Mouse (Mus musculus): ENCODE measurements at regions not wholly inside any gene's neighbourhood (a gene's known extent, or its start where the extent isn't known, plus 50 kb on each side); places are given as distances from the start of the nearest gene placed in this dataset.

DNA sequence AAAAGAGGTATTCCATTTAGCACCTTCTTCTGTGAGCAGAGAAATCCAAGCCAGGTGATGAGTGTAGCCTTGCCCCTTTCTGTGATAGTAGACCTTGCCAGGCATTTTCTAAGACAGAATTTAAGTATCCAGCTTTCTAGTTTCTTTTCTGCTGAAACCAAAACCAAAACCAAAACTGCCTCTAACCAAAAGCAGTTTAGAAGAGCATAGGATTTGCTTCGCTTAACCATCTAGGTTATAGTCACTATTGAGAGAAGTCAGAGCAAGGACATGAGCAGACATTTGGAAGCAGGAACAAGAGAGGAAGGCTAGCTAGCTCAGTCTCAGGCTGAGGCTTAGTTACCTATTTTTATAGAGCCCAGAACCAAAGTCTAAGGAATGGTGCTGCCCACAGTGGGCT lies 354.8 kb upstream of the Prickle1 start:
- H3K27ac ChIP-seq (ENCODE audit: low read depth, low read length), result no peak overlapping the region
- no peaks in the 10 kb centered on the region for H3K9me3 ChIP-seq (ENCODE audit: low read length)
- no peak overlapping the region for H3K9ac ChIP-seq
- H3K4me2 ChIP-seq (ENCODE audit: low read depth), result no peak overlapping the region
- 95% methylated on average over 1 of the region's 1 CpGs for WGBS
- no peak for ATAC-seq
- H3K36me3 ChIP-seq (ENCODE audit: insufficient read depth), result no peaks in the 10 kb centered on the region
- no peaks in the 10 kb centered on the region for H3K27me3 ChIP-seq (ENCODE audit: insufficient read depth, low read length)
- TF ChIP-seq CTCF (IDR thresholded peaks at IDR 0.05; ENCODE audit: low read depth), result no peak
- no peak for DNase-seq
- no peak overlapping the region for H3K4me3 ChIP-seq (ENCODE audit: low read depth, low read length)
- no peaks in the 10 kb centered on the region for H3K4me1 ChIP-seq (ENCODE audit: insufficient read depth)

GRCm38 (mm10) chr15:93948902-93949301 lies 353.2 kb upstream of the Prickle1 start:
- Histone ChIP-seq H3K27ac (ENCODE audit: low read depth, low read length) (no peak overlapping the region), H3K4me1 (ENCODE audit: insufficient read depth) (no peaks in the 10 kb centered on the region), H3K27me3 (ENCODE audit: insufficient read depth, low read length) (no peaks in the 10 kb centered on the region), H3K4me2 (ENCODE audit: low read depth) (no peak overlapping the region), H3K9me3 (ENCODE audit: low read length) (no peaks in the 10 kb centered on the region), H3K36me3 (ENCODE audit: insufficient read depth) (no peaks in the 10 kb centered on the region), H3K9ac (no peak overlapping the region), H3K4me3 (ENCODE audit: low read depth, low read length) (no peak overlapping the region)
- no peak for DNase-seq
- 76% methylated on average over 4 of the region's 4 CpGs for WGBS
- no peak for TF ChIP-seq CTCF (IDR thresholded peaks at IDR 0.05; ENCODE audit: low read depth)
- ATAC-seq, result no peak

GRCm38 (mm10) chr15:93943545-93943944 lies 347.9 kb upstream of the Prickle1 start:
- TF ChIP-seq CTCF (IDR thresholded peaks at IDR 0.05; ENCODE audit: low read depth), result no peak
- DNase-seq, result no peak
- Histone ChIP-seq H3K4me2 (ENCODE audit: low read depth) (no peak overlapping the region), H3K9ac (no peak overlapping the region), H3K27ac (ENCODE audit: low read depth, low read length) (no peak overlapping the region), H3K27me3 (ENCODE audit: insufficient read depth, low read length) (no peaks in the 10 kb centered on the region), H3K9me3 (ENCODE audit: low read length) (no peaks in the 10 kb centered on the region), H3K4me3 (ENCODE audit: low read depth, low read length) (no peak overlapping the region), H3K4me1 (ENCODE audit: insufficient read depth) (no peaks in the 10 kb centered on the region), H3K36me3 (ENCODE audit: insufficient read depth) (no peaks in the 10 kb centered on the region)
- no peak for ATAC-seq
- WGBS, result 82% methylated on average over 12 of the region's 12 CpGs

- H3K4me2 ChIP-seq (ENCODE audit: low read depth), result no peak overlapping the region
Measured at GRCm38 (mm10) chr15:93932971-93933496, 337.3 kb upstream of the Prickle1 start.

GRCm38 (mm10) chr15:93926842-93927241 lies 331.2 kb upstream of the Prickle1 start:
- no peak overlapping the region for H3K27ac ChIP-seq (ENCODE audit: low read depth, low read length)
- no peak for TF ChIP-seq CTCF (IDR thresholded peaks at IDR 0.05; ENCODE audit: low read depth)
- no peaks in the 10 kb centered on the region for H3K27me3 ChIP-seq (ENCODE audit: insufficient read depth, low read length)
- no peaks in the 10 kb centered on the region for H3K36me3 ChIP-seq (ENCODE audit: insufficient read depth)
- no peaks in the 10 kb centered on the region for H3K4me1 ChIP-seq (ENCODE audit: insufficient read depth)
- DNase-seq (no peak), ATAC-seq (no peak)
- 40% methylated on average over 6 of the region's 6 CpGs for WGBS
- H3K9ac ChIP-seq, result no peak overlapping the region
- no peaks in the 10 kb centered on the region for H3K9me3 ChIP-seq (ENCODE audit: low read length)
- no peak overlapping the region for H3K4me3 ChIP-seq (ENCODE audit: low read depth, low read length)
- no peak overlapping the region for H3K4me2 ChIP-seq (ENCODE audit: low read depth)

More at GRCm38 (mm10) chr15:93932971-93933496, 337.3 kb upstream of the Prickle1 start:
- no peak overlapping the region; the same call in 1 of the 2 replicates for H3K27ac ChIP-seq (ENCODE audit: low read depth, low read length)
- no peaks in the 10 kb centered on the region for H3K27me3 ChIP-seq (ENCODE audit: insufficient read depth, low read length)
- WGBS, result 20% methylated on average over 5 of the region's 5 CpGs
- DNase-seq, result no peak
- no peak overlapping the region for H3K9ac ChIP-seq
- peaks cover 7% of the 10 kb centered on the region; the same call in 1 of the 2 replicates for H3K4me1 ChIP-seq (ENCODE audit: insufficient read depth)
- H3K4me3 ChIP-seq (ENCODE audit: low read depth, low read length), result no peak overlapping the region
- no peaks in the 10 kb centered on the region for H3K36me3 ChIP-seq (ENCODE audit: insufficient read depth)
- no peaks in the 10 kb centered on the region for H3K9me3 ChIP-seq (ENCODE audit: low read length)
- TF ChIP-seq CTCF (IDR thresholded peaks at IDR 0.05; ENCODE audit: low read depth), result no peak
- no peak for ATAC-seq

- no peak for TF ChIP-seq CTCF (IDR thresholded peaks at IDR 0.05; ENCODE audit: low read depth)
- H3K36me3 ChIP-seq (ENCODE audit: insufficient read depth), result no peaks in the 10 kb centered on the region
- H3K4me3 ChIP-seq (ENCODE audit: low read depth, low read length), result no peak overlapping the region
- DNase-seq (no peak), ATAC-seq (no peak)
- H3K9ac ChIP-seq, result no peak overlapping the region
- no peaks in the 10 kb centered on the region for H3K27me3 ChIP-seq (ENCODE audit: insufficient read depth, low read length)
- H3K9me3 ChIP-seq (ENCODE audit: low read length), result no peaks in the 10 kb centered on the region
- no peak overlapping the region for H3K27ac ChIP-seq (ENCODE audit: low read depth, low read length)
- H3K4me2 ChIP-seq (ENCODE audit: low read depth), result no peak overlapping the region
- H3K4me1 ChIP-seq (ENCODE audit: insufficient read depth), result no peaks in the 10 kb centered on the region
Measured at GRCm38 (mm10) chr15:93926262-93926661, 330.6 kb upstream of the Prickle1 start.

GRCm38 (mm10) chr15:93921457-93922234 lies 326.0 kb upstream of the Prickle1 start:
- TF ChIP-seq CTCF (IDR thresholded peaks at IDR 0.05; ENCODE audit: low read depth), result no peak
- no peak overlapping the region for H3K4me2 ChIP-seq (ENCODE audit: low read depth)

More at GRCm38 (mm10) chr15:93921457-93922234, 326.0 kb upstream of the Prickle1 start:
- no peak for DNase-seq
- H3K27me3 ChIP-seq (ENCODE audit: insufficient read depth, low read length), result no peaks in the 10 kb centered on the region
- H3K4me3 ChIP-seq (ENCODE audit: low read depth, low read length), result no peak overlapping the region
- H3K9ac ChIP-seq, result no peak overlapping the region
- no peaks in the 10 kb centered on the region for H3K36me3 ChIP-seq (ENCODE audit: insufficient read depth)
- H3K4me1 ChIP-seq (ENCODE audit: insufficient read depth), result no peaks in the 10 kb centered on the region
- WGBS, result 88% methylated on average over 6 of the region's 6 CpGs
- ATAC-seq, result no peak
- H3K9me3 ChIP-seq (ENCODE audit: low read length), result no peaks in the 10 kb centered on the region
- H3K27ac ChIP-seq (ENCODE audit: low read depth, low read length), result no peak overlapping the region

Measured in forebrain, postnatal 0 days (tissue).